Mouse (Mus musculus): ENCODE data around the gene Slc9a2. TPM values are rescaled to one million over a fixed set of nuclear protein-coding genes. Genes with fewer than 3 reads are reported as not detected.
A peak's percentile ranks its signal among the peaks of the same experiment; 100 is the strongest.

Slc9a2 gene
- 0.08 and 0.09 TPM in 2 replicates for polyA plus RNA-seq (2015; fragmentation: Nextera tagmentation; extraction: Ambion mirVana)

GRCm38 (mm10) chr1:40680067-40680867 is at the start of gene Slc9a2:
Gene Slc9a2, plus strand, starts transcription at chr1:40680574.
- WGBS = 3% methylated on average over 25 of the region's 25 CpGs
- H3K9ac ChIP-seq (replicated peaks) = peak within 1 kb of the TSS; percentile 71
- peak within 1 kb of the TSS; percentile 99 for H3K4me2 ChIP-seq (replicated peaks)
- H3K4me3 ChIP-seq (replicated peaks) = peak within 1 kb of the TSS; percentile 68
- no peak for ATAC-seq
- H3K9me3 ChIP-seq = no peaks in the 10 kb centered on the region
- H3K4me1 ChIP-seq (replicated peaks) = peaks cover 20% of the 10 kb centered on the region
- no peak within 1 kb of the TSS for H3K27ac ChIP-seq
- H3K36me3 ChIP-seq = no peaks in the 10 kb centered on the region
- H3K27me3 ChIP-seq = peaks cover 64% of the 10 kb centered on the region

GRCm38 (mm10) chr1:40632407-40633062 is 47.8 kb upstream of the Slc9a2 start:
- Histone ChIP-seq H3K36me3 (no peaks in the 10 kb centered on the region), H3K27me3 (no peaks in the 10 kb centered on the region), H3K27ac (no peak overlapping the region), H3K9ac (replicated peaks) (no peak overlapping the region), H3K9me3 (no peaks in the 10 kb centered on the region), H3K4me2 (replicated peaks) (no peak overlapping the region), H3K4me1 (replicated peaks) (0 out of 2 replicates have a peak, but pooled peaks cover 2% of the 10 kb centered on the region), H3K4me3 (replicated peaks) (no peak overlapping the region)
- ATAC-seq = no peak
- 58% methylated on average over 2 of the region's 2 CpGs for WGBS

GRCm38 (mm10) chr1:40634608-40635007 is 45.8 kb upstream of the Slc9a2 start:
- H3K36me3 ChIP-seq = no peaks in the 10 kb centered on the region
- no peak overlapping the region for H3K27ac ChIP-seq
- H3K9me3 ChIP-seq = no peaks in the 10 kb centered on the region
- no peak overlapping the region for H3K4me2 ChIP-seq (replicated peaks)
- H3K27me3 ChIP-seq = no peaks in the 10 kb centered on the region
- no peak for ATAC-seq
- H3K9ac ChIP-seq (replicated peaks) = no peak overlapping the region
- whole genome bisulfite sequencing = 69% methylated on average over 4 of the region's 4 CpGs
- H3K4me1 ChIP-seq (replicated peaks) = 0 out of 2 replicates have a peak, but pooled peaks cover 2% of the 10 kb centered on the region
- no peak overlapping the region for H3K4me3 ChIP-seq (replicated peaks)

- ATAC-seq = no peak
- no peak overlapping the region for H3K4me2 ChIP-seq (replicated peaks)
- no peaks in the 10 kb centered on the region for H3K27me3 ChIP-seq
- no peaks in the 10 kb centered on the region for H3K4me1 ChIP-seq (replicated peaks)
- H3K27ac ChIP-seq = no peak overlapping the region
- no peak overlapping the region for H3K9ac ChIP-seq (replicated peaks)
- WGBS = 71% methylated on average over 2 of the region's 2 CpGs
- H3K4me3 ChIP-seq (replicated peaks) = no peak overlapping the region
- no peaks in the 10 kb centered on the region for H3K9me3 ChIP-seq
- no peaks in the 10 kb centered on the region for H3K36me3 ChIP-seq
Measured at GRCm38 (mm10) chr1:40648234-40648633, 32.1 kb upstream of the Slc9a2 start.

- Histone ChIP-seq H3K36me3 (no peaks in the 10 kb centered on the region), H3K9me3 (no peaks in the 10 kb centered on the region), H3K4me2 (replicated peaks) (no peak overlapping the region), H3K4me1 (replicated peaks) (no peaks in the 10 kb centered on the region), H3K9ac (replicated peaks) (no peak overlapping the region), H3K27me3 (no peaks in the 10 kb centered on the region), H3K27ac (no peak overlapping the region), H3K4me3 (replicated peaks) (no peak overlapping the region)
- no peak for ATAC-seq
- 81% methylated on average over 6 of the region's 6 CpGs for WGBS
Measured at GRCm38 (mm10) chr1:40650803-40651497, 29.4 kb upstream of the Slc9a2 start.

GRCm38 (mm10) chr1:40657035-40657434 is 23.3 kb upstream of the Slc9a2 start:
- Histone ChIP-seq H3K9ac (replicated peaks) (no peak overlapping the region), H3K4me1 (replicated peaks) (no peaks in the 10 kb centered on the region), H3K9me3 (no peaks in the 10 kb centered on the region), H3K27ac (no peak overlapping the region), H3K36me3 (no peaks in the 10 kb centered on the region), H3K27me3 (no peaks in the 10 kb centered on the region), H3K4me2 (replicated peaks) (no peak overlapping the region), H3K4me3 (replicated peaks) (no peak overlapping the region)
- no peak for ATAC-seq
- 86% methylated on average over 4 of the region's 4 CpGs for WGBS

GRCm38 (mm10) chr1:40657978-40658496 is 22.3 kb upstream of the Slc9a2 start:
- Histone ChIP-seq H3K9me3 (no peaks in the 10 kb centered on the region), H3K4me1 (replicated peaks) (no peaks in the 10 kb centered on the region), H3K4me3 (replicated peaks) (no peak overlapping the region), H3K36me3 (no peaks in the 10 kb centered on the region), H3K9ac (replicated peaks) (no peak overlapping the region), H3K27ac (no peak overlapping the region), H3K27me3 (no peaks in the 10 kb centered on the region), H3K4me2 (replicated peaks) (no peak overlapping the region)
- 44% methylated on average over 8 of the region's 8 CpGs for WGBS
- no peak for ATAC-seq

GRCm38 (mm10) chr1:40659017-40659416 is 21.4 kb upstream of the Slc9a2 start:
- Histone ChIP-seq H3K4me2 (replicated peaks) (no peak overlapping the region), H3K9ac (replicated peaks) (no peak overlapping the region), H3K27me3 (no peaks in the 10 kb centered on the region), H3K27ac (no peak overlapping the region), H3K36me3 (no peaks in the 10 kb centered on the region), H3K4me3 (replicated peaks) (no peak overlapping the region), H3K9me3 (no peaks in the 10 kb centered on the region), H3K4me1 (replicated peaks) (no peaks in the 10 kb centered on the region)
- 82% methylated on average over 12 of the region's 12 CpGs for WGBS
- no peak for ATAC-seq

GRCm38 (mm10) chr1:40659496-40659895 is 20.9 kb upstream of the Slc9a2 start:
- no peak overlapping the region for H3K4me3 ChIP-seq (replicated peaks)
- H3K9me3 ChIP-seq = no peaks in the 10 kb centered on the region
- 80% methylated on average over 9 of the region's 9 CpGs for WGBS
- H3K4me2 ChIP-seq (replicated peaks) = no peak overlapping the region
- no peaks in the 10 kb centered on the region for H3K36me3 ChIP-seq
- H3K27ac ChIP-seq = no peak overlapping the region
- no peak for ATAC-seq
- no peak overlapping the region for H3K9ac ChIP-seq (replicated peaks)
- H3K4me1 ChIP-seq (replicated peaks) = no peaks in the 10 kb centered on the region
- no peaks in the 10 kb centered on the region for H3K27me3 ChIP-seq

GRCm38 (mm10) chr1:40660838-40661237 is 19.5 kb upstream of the Slc9a2 start:
- no peak for ATAC-seq
- Histone ChIP-seq H3K4me2 (replicated peaks) (no peak overlapping the region), H3K27me3 (no peaks in the 10 kb centered on the region), H3K9me3 (no peaks in the 10 kb centered on the region), H3K9ac (replicated peaks) (no peak overlapping the region), H3K4me1 (replicated peaks) (no peaks in the 10 kb centered on the region), H3K27ac (no peak overlapping the region), H3K36me3 (no peaks in the 10 kb centered on the region), H3K4me3 (replicated peaks) (no peak overlapping the region)
- 92% methylated on average over 6 of the region's 6 CpGs for WGBS

GRCm38 (mm10) chr1:40665401-40666370 is 14.7 kb upstream of the Slc9a2 start:
- H3K27me3 ChIP-seq = no peaks in the 10 kb centered on the region
- H3K4me1 ChIP-seq (replicated peaks) = no peaks in the 10 kb centered on the region
- H3K36me3 ChIP-seq = no peaks in the 10 kb centered on the region
- no peaks in the 10 kb centered on the region for H3K9me3 ChIP-seq
- H3K27ac ChIP-seq = no peak overlapping the region
- no peak overlapping the region for H3K4me2 ChIP-seq (replicated peaks)
- no peak for ATAC-seq
- WGBS = 41% methylated on average over 12 of the region's 12 CpGs
- H3K9ac ChIP-seq (replicated peaks) = no peak overlapping the region
- H3K4me3 ChIP-seq (replicated peaks) = no peak overlapping the region

All from midbrain, embryonic 13.5 days (tissue).